In genomic region chr9:102423465-102423918, GRCm38 (mm10) we compare ENCODE assay signal across 8 mouse cellular contexts.
A peak's percentile ranks its signal among the peaks of the same experiment; 100 is the strongest.
DNase-seq lines count a peak whose midpoint lies in the region; ATAC-seq and TF ChIP-seq lines count a peak whose summit lies in the region.

No protein-coding gene starts in this region.

- no peak overlapping the region; the same call in 1 of the 2 replicates for H3K4me3 ChIP-seq in heart, embryonic 16.5 days (ENCODE audit: low read length)
- no peak overlapping the region for H3K4me3 ChIP-seq in embryonic facial prominence, embryonic 11.5 days (ENCODE audit: low read depth, low read length)
- no peak overlapping the region for H3K4me3 ChIP-seq in hindbrain, postnatal 0 days (ENCODE audit: low read length)
- H3K4me3 ChIP-seq in midbrain, embryonic 14.5 days (replicated peaks; ENCODE audit: low read depth, low read length), result no peak overlapping the region

- no peaks in the 10 kb centered on the region for H3K9me3 ChIP-seq in heart, embryonic 16.5 days (replicated peaks; ENCODE audit: control insufficient read depth, low read length)
- H3K9me3 ChIP-seq in embryonic facial prominence, embryonic 11.5 days (replicated peaks; ENCODE audit: control insufficient read depth, low read length), result no peaks in the 10 kb centered on the region
- no peaks in the 10 kb centered on the region for H3K9me3 ChIP-seq in hindbrain, postnatal 0 days (ENCODE audit: low read length)
- H3K9me3 ChIP-seq in midbrain, embryonic 14.5 days (ENCODE audit: control insufficient read depth, low read length), result no peaks in the 10 kb centered on the region

- DNase-seq in heart, postnatal 36 days, result no peak
- DNase-seq in embryonic facial prominence, embryonic 11.5 days (ENCODE audit: low spot score), result peak; percentile 4
- DNase-seq in hindbrain, postnatal 0 days (ENCODE audit: low spot score), result no peak
- no peak for DNase-seq in midbrain, embryonic 14.5 days
- no peak for DNase-seq in frontal cortex, postnatal 14 days (ENCODE audit: low spot score in 2 of 2)
- DNase-seq in gastrocnemius, postnatal 14 days, result no peak
- no peak for DNase-seq in adipocyte (ENCODE audit: low spot score)

- H3K4me2 ChIP-seq in heart, embryonic 16.5 days (ENCODE audit: low read depth, low read length), result peak overlapping the region; percentile 50
- no peak overlapping the region for H3K4me2 ChIP-seq in embryonic facial prominence, embryonic 11.5 days (ENCODE audit: low read depth, low read length)
- H3K4me2 ChIP-seq in hindbrain, postnatal 0 days (ENCODE audit: low read depth, low read length), result peak overlapping the region; percentile 11; the same call in 1 of the 2 replicates
- peak overlapping the region; percentile 38 for H3K4me2 ChIP-seq in midbrain, embryonic 14.5 days (ENCODE audit: low read length)

- no peaks in the 10 kb centered on the region for H3K36me3 ChIP-seq in heart, embryonic 16.5 days (ENCODE audit: control insufficient read depth, insufficient read depth)
- H3K36me3 ChIP-seq in embryonic facial prominence, embryonic 11.5 days (replicated peaks; ENCODE audit: control insufficient read depth, insufficient read depth, low read depth, low read length), result no peaks in the 10 kb centered on the region
- H3K36me3 ChIP-seq in hindbrain, postnatal 0 days (ENCODE audit: insufficient read depth, low read length), result no peaks in the 10 kb centered on the region
- H3K36me3 ChIP-seq in midbrain, embryonic 14.5 days (ENCODE audit: control insufficient read depth, insufficient read depth, low read length), result no peaks in the 10 kb centered on the region

- intact Hi-C loops in heart, postnatal 36 days (cut with DNase I), result no loop called here
- intact Hi-C loops in gastrocnemius, postnatal 14 days (cut with DNase I; ENCODE audit: low total_unique reads), result no loop called here

- H3K9ac ChIP-seq in heart, embryonic 16.5 days (ENCODE audit: low read length), result no peak overlapping the region
- peak overlapping the region; percentile 35 for H3K9ac ChIP-seq in embryonic facial prominence, embryonic 11.5 days (replicated peaks; ENCODE audit: low read length)
- 0 out of 2 replicates have a peak overlapping the region, but pooled peaks have one; percentile 0 for H3K9ac ChIP-seq in hindbrain, postnatal 0 days (replicated peaks; ENCODE audit: low read length)
- peak overlapping the region; percentile 47 for H3K9ac ChIP-seq in midbrain, embryonic 14.5 days (replicated peaks; ENCODE audit: low read length)

- ATAC-seq in heart, embryonic 16.5 days (replicated peaks; ENCODE audit: extremely low read depth, insufficient read depth, low FRiP score), result no peak
- ATAC-seq in embryonic facial prominence, embryonic 11.5 days (replicated peaks; ENCODE audit: insufficient number of reproducible peaks, low FRiP score, low TSS enrichment, low read depth), result no peak
- ATAC-seq in hindbrain, postnatal 0 days, result no peak
- ATAC-seq in midbrain, embryonic 14.5 days (ENCODE audit: low FRiP score, low TSS enrichment), result no peak; the same call in 1 of the 2 replicates

- 42% methylated on average over 9 of the region's 9 CpGs for WGBS in heart, embryonic 16.5 days
- 16% methylated on average over 9 of the region's 9 CpGs for WGBS in embryonic facial prominence, embryonic 11.5 days
- WGBS in hindbrain, postnatal 0 days, result 9% methylated on average over 9 of the region's 9 CpGs
- 7% methylated on average over 9 of the region's 9 CpGs for WGBS in midbrain, embryonic 14.5 days

- TF ChIP-seq CTCF in hindbrain, postnatal 0 days (IDR thresholded peaks at IDR 0.05; ENCODE audit: low read depth), result no peak

- H3K27ac ChIP-seq in heart, embryonic 16.5 days (ENCODE audit: low read length), result no peak overlapping the region
- H3K27ac ChIP-seq in embryonic facial prominence, embryonic 11.5 days (replicated peaks; ENCODE audit: low read depth, low read length), result no peak overlapping the region
- peak overlapping the region; percentile 66 for H3K27ac ChIP-seq in hindbrain, postnatal 0 days
- peak overlapping the region; percentile 84 for H3K27ac ChIP-seq in midbrain, embryonic 14.5 days (replicated peaks; ENCODE audit: low read depth, low read length)

- peaks cover 6% of the 10 kb centered on the region for H3K4me1 ChIP-seq in heart, embryonic 16.5 days (ENCODE audit: control insufficient read depth, insufficient read depth, low read length)
- H3K4me1 ChIP-seq in embryonic facial prominence, embryonic 11.5 days (ENCODE audit: control insufficient read depth, insufficient read depth, low read length), result no peaks in the 10 kb centered on the region; the same call in 1 of the 2 replicates
- peaks cover 2% of the 10 kb centered on the region for H3K4me1 ChIP-seq in hindbrain, postnatal 0 days (ENCODE audit: insufficient read depth, low read length)
- H3K4me1 ChIP-seq in midbrain, embryonic 14.5 days (ENCODE audit: control insufficient read depth, insufficient read depth, low read length), result peaks cover 22% of the 10 kb centered on the region

- peaks cover 4% of the 10 kb centered on the region; the same call in 1 of the 2 replicates for H3K27me3 ChIP-seq in heart, embryonic 16.5 days (ENCODE audit: control insufficient read depth, insufficient read depth, low read length)
- no peaks in the 10 kb centered on the region for H3K27me3 ChIP-seq in embryonic facial prominence, embryonic 11.5 days (ENCODE audit: control insufficient read depth, insufficient read depth, low read length)
- no peaks in the 10 kb centered on the region for H3K27me3 ChIP-seq in hindbrain, postnatal 0 days (ENCODE audit: insufficient read depth, low read length)
- H3K27me3 ChIP-seq in midbrain, embryonic 14.5 days (ENCODE audit: control insufficient read depth, insufficient read depth, low read length), result no peaks in the 10 kb centered on the region

Comparison
In these comparisons a context has a peak if more than half of its experiments do, and no peak if none do; other contexts are left out.
1. H3K27ac ChIP-seq: peak in hindbrain, postnatal 0 days (single experiment) and midbrain, embryonic 14.5 days (single experiment); none in heart, embryonic 16.5 days (single experiment) and embryonic facial prominence, embryonic 11.5 days (single experiment).